Mouse (Mus musculus): ENCODE data around the gene Tbx10. TPM values are rescaled to one million over a fixed set of nuclear protein-coding genes. Genes with fewer than 3 reads are reported as not detected.
"Not testable (repeated sequence)": the region's sequence is repeated elsewhere in the genome, so short reads cannot be mapped to it uniquely, and the experiment has no call there.

The Tbx10 gene
- polyA plus RNA-seq, 1 experiment from 2014 or later: not detected

DNA sequence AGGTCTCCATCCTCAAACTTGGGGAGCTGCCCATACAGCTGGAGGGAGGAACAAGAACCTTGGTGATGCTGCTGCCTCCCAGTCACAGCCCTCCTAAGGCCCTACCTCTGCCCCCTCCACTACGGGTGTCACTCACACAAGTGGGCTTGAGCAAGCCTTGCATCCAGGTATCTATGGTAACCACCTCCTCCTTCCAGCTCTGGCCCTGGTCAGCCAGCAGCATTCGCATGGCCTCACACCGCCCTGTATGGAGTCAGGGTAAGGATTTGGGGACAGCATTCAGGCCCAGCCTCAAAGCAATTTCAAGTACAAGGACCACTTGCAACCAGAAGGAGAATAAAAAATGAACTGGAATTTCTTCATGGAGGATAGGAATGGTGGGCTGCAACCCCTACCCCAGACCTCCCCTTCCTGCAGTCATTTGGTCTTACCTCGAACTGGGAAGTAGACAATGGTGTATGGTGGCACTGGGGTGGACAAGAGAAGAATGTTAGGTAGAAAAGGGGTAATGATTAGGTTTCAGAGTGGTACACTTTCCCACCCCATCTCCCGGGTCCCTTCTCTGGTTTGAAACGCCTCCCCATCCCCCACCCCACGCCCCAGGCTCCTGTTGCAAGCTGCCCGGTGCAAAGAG lies 44.7 kb downstream of the Tbx10 start:
- not testable (repeated sequence) for H3K36me3 ChIP-seq (ENCODE audit: control insufficient read depth, insufficient read depth); H3K9me3 ChIP-seq (replicated peaks; ENCODE audit: control insufficient read depth, low read length); H3K27me3 ChIP-seq (ENCODE audit: control insufficient read depth, insufficient read depth, low read length)
- Histone ChIP-seq H3K9ac (ENCODE audit: low read length) (peak overlapping the region; percentile 89), H3K27ac (ENCODE audit: low read length) (peak overlapping the region; percentile 85), H3K4me1 (ENCODE audit: control insufficient read depth, insufficient read depth, low read length) (peaks cover 12% of the 10 kb centered on the region; the same call in 1 of the 2 replicates), H3K4me2 (ENCODE audit: low read depth, low read length) (peak overlapping the region; percentile 85), H3K4me3 (ENCODE audit: low read length) (peak overlapping the region; percentile 67)
- 0 out of 2 replicates have a peak, but pooled peaks have one; percentile 5 for ATAC-seq (replicated peaks; ENCODE audit: extremely low read depth, insufficient read depth, low FRiP score)
- WGBS: 29% methylated on average over 7 of the region's 8 CpGs

DNA sequence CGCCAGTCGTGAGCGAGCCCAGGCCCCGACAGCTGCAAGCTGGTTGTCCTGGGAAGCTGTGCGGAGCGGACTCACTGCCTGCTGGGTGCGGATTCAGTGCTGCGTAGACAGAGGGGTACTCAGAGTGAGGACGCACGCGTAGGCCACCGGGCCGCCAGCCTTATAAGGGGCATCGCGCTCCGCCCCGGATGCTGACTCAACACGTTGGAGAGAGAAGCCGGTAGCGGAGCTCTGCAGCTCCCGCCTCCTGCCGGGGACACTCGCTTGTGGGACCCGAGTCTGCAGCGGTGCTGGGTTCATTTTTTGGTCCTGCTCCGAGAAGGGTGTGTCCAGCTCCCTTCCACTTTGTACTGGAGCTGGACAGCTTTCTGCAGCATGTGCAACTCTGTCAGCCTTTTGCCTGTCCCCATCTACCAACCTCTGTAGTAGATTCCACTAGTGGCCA lies 45.3 kb downstream of the Tbx10 start, which contains the start of gene Gstp1:
Gene Gstp1, minus strand, starts transcription at position 198 of the 445 bp plus-strand sequence.
- Histone ChIP-seq H3K27me3 (ENCODE audit: control insufficient read depth, insufficient read depth, low read length) (no peaks in the 10 kb centered on the region), H3K4me3 (ENCODE audit: low read length) (peak within 1 kb of the TSS; percentile 67), H3K9me3 (replicated peaks; ENCODE audit: control insufficient read depth, low read length) (no peaks in the 10 kb centered on the region), H3K4me1 (ENCODE audit: control insufficient read depth, insufficient read depth, low read length) (peaks cover 12% of the 10 kb centered on the region; the same call in 1 of the 2 replicates), H3K9ac (ENCODE audit: low read length) (peak within 1 kb of the TSS; percentile 89), H3K36me3 (ENCODE audit: control insufficient read depth, insufficient read depth) (peaks cover 2% of the 10 kb centered on the region), H3K4me2 (ENCODE audit: low read depth, low read length) (peak within 1 kb of the TSS; percentile 85), H3K27ac (ENCODE audit: low read length) (peak within 1 kb of the TSS; percentile 85)
- WGBS: under 1% methylated on average over 26 of the region's 26 CpGs
- peak; percentile 93 for ATAC-seq (replicated peaks; ENCODE audit: extremely low read depth, insufficient read depth, low FRiP score)

DNA sequence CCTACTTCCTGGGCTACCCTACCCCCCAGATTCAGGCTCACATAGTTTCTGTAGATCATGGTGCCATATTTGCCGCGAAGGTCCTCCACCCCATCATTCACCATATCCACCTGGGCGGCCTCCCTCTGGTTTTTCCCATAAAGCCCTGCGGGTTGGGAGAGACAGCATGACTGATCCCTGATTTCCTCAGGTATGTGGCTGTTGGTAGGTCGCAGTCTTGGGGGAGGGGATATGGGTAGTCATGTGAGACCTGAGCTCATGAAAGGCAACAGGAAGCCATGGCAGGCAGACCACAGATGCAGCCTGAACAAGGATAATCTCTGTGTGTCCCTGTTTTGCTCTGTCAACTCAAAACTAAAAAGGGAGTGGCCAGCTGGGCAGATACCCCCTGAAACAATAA lies 48.4 kb downstream of the Tbx10 start:
- not testable (repeated sequence) for ATAC-seq (replicated peaks; ENCODE audit: extremely low read depth, insufficient read depth, low FRiP score); H3K36me3 ChIP-seq (ENCODE audit: control insufficient read depth, insufficient read depth)
- 84% methylated on average over 5 of the region's 5 CpGs for WGBS

GRCm38 (mm10) chr19:4041500-4041899 lies 48.9 kb downstream of the Tbx10 start:
- not testable (repeated sequence) for H3K4me2 ChIP-seq (ENCODE audit: low read depth, low read length); H3K4me3 ChIP-seq (ENCODE audit: low read length); ATAC-seq (replicated peaks; ENCODE audit: extremely low read depth, insufficient read depth, low FRiP score); H3K4me1 ChIP-seq (ENCODE audit: control insufficient read depth, insufficient read depth, low read length); H3K27me3 ChIP-seq (ENCODE audit: control insufficient read depth, insufficient read depth, low read length); H3K36me3 ChIP-seq (ENCODE audit: control insufficient read depth, insufficient read depth); H3K27ac ChIP-seq (ENCODE audit: low read length); H3K9ac ChIP-seq (ENCODE audit: low read length); H3K9me3 ChIP-seq (replicated peaks; ENCODE audit: control insufficient read depth, low read length)
- WGBS: 77% methylated on average over 3 of the region's 4 CpGs

More for the DNA sequence above, 48.4 kb downstream of the Tbx10 start:
- not testable (repeated sequence) for H3K9ac ChIP-seq (ENCODE audit: low read length); H3K27ac ChIP-seq (ENCODE audit: low read length); H3K4me3 ChIP-seq (ENCODE audit: low read length); H3K27me3 ChIP-seq (ENCODE audit: control insufficient read depth, insufficient read depth, low read length); H3K9me3 ChIP-seq (replicated peaks; ENCODE audit: control insufficient read depth, low read length); H3K4me2 ChIP-seq (ENCODE audit: low read depth, low read length)
- H3K4me1 ChIP-seq (ENCODE audit: control insufficient read depth, insufficient read depth, low read length): peaks cover 12% of the 10 kb centered on the region; the same call in 1 of the 2 replicates

DNA sequence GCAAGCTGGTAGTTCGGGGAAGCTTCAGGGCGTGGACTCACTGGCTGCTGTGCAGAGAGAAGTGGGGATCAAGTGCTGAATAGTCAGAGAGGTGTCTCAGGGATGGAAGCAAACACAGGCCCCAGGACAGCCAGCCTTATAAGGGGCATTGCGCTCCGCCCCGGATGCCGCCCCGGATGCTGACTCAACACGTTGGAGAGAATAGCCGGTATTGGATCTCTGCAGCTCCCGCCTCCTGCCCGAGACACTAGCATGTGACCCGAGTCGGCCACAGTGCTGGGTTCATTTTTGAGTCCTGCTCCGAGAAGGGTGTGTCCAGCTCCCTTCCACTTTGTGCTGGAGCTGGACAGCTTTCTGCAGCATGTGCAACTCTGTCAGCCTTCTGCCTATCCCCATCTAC lies 49.6 kb downstream of the Tbx10 start:
- no peaks in the 10 kb centered on the region for H3K27me3 ChIP-seq (ENCODE audit: control insufficient read depth, insufficient read depth, low read length)
- WGBS: 61% methylated on average over 14 of the region's 14 CpGs
- H3K36me3 ChIP-seq (ENCODE audit: control insufficient read depth, insufficient read depth): no peaks in the 10 kb centered on the region
- no peak overlapping the region for H3K9ac ChIP-seq (ENCODE audit: low read length)
- H3K9me3 ChIP-seq (replicated peaks; ENCODE audit: control insufficient read depth, low read length): no peaks in the 10 kb centered on the region
- H3K4me1 ChIP-seq (ENCODE audit: control insufficient read depth, insufficient read depth, low read length): peaks cover 9% of the 10 kb centered on the region; the same call in 1 of the 2 replicates
- H3K27ac ChIP-seq (ENCODE audit: low read length): no peak overlapping the region
- H3K4me3 ChIP-seq (ENCODE audit: low read length): no peak overlapping the region
- ATAC-seq (replicated peaks; ENCODE audit: extremely low read depth, insufficient read depth, low FRiP score): no peak
- H3K4me2 ChIP-seq (ENCODE audit: low read depth, low read length): peak overlapping the region; percentile 24; the same call in 1 of the 2 replicates

DNA sequence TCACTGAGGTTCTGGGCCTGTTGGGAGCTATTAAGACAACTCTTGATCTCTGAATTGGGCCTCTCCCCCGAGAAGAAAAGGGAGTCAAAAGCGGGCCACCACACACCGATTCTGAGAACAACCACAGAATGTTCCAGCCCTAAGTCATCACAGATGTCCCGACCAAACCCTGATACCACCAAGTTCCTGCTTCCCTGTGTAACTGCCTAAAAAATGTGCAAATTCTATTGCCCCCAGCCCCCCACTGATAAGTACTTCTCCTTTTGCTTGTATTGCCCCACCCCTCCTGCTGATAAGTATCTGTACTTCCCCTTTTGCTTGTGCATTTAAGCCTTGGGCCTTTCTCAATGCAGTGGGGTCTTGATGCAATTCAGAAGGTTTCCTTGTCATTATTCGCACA lies 51.6 kb downstream of the Tbx10 start:
- WGBS: 78% methylated on average over 5 of the region's 5 CpGs
- H3K9me3 ChIP-seq (replicated peaks; ENCODE audit: control insufficient read depth, low read length); H3K9ac ChIP-seq (ENCODE audit: low read length); H3K27me3 ChIP-seq (ENCODE audit: control insufficient read depth, insufficient read depth, low read length); H3K4me1 ChIP-seq (ENCODE audit: control insufficient read depth, insufficient read depth, low read length); H3K4me3 ChIP-seq (ENCODE audit: low read length); ATAC-seq (replicated peaks; ENCODE audit: extremely low read depth, insufficient read depth, low FRiP score); H3K27ac ChIP-seq (ENCODE audit: low read length); H3K4me2 ChIP-seq (ENCODE audit: low read depth, low read length); H3K36me3 ChIP-seq (ENCODE audit: control insufficient read depth, insufficient read depth): not testable (repeated sequence)

GRCm38 (mm10) chr19:4045966-4046865 lies 53.7 kb downstream of the Tbx10 start, which contains the start of gene Gstp2:
Gstp2 (minus strand) TSS chr19:4046023.
- ATAC-seq (replicated peaks; ENCODE audit: extremely low read depth, insufficient read depth, low FRiP score): peak; percentile 46
- Histone ChIP-seq H3K4me2 (ENCODE audit: low read depth, low read length) (peak within 1 kb of the TSS; percentile 27), H3K9ac (ENCODE audit: low read length) (no peak within 1 kb of the TSS), H3K27me3 (ENCODE audit: control insufficient read depth, insufficient read depth, low read length) (no peaks in the 10 kb centered on the region), H3K9me3 (replicated peaks; ENCODE audit: control insufficient read depth, low read length) (no peaks in the 10 kb centered on the region), H3K4me3 (ENCODE audit: low read length) (no peak within 1 kb of the TSS), H3K4me1 (ENCODE audit: control insufficient read depth, insufficient read depth, low read length) (peaks cover 2% of the 10 kb centered on the region; the same call in 1 of the 2 replicates), H3K27ac (ENCODE audit: low read length) (no peak within 1 kb of the TSS), H3K36me3 (ENCODE audit: control insufficient read depth, insufficient read depth) (no peaks in the 10 kb centered on the region)
- WGBS: 37% methylated on average over 16 of the region's 16 CpGs

GRCm38 (mm10) chr19:4046866-4047254 lies 54.3 kb downstream of the Tbx10 start:
- WGBS: 80% methylated on average over 8 of the region's 8 CpGs
- ATAC-seq (replicated peaks; ENCODE audit: extremely low read depth, insufficient read depth, low FRiP score): no peak

GRCm38 (mm10) chr19:4047859-4048258 lies 55.3 kb downstream of the Tbx10 start:
- ATAC-seq (replicated peaks; ENCODE audit: extremely low read depth, insufficient read depth, low FRiP score): no peak
- no peaks in the 10 kb centered on the region for H3K36me3 ChIP-seq (ENCODE audit: control insufficient read depth, insufficient read depth)
- H3K9ac ChIP-seq (ENCODE audit: low read length): no peak overlapping the region
- no peak overlapping the region for H3K27ac ChIP-seq (ENCODE audit: low read length)
- no peak overlapping the region for H3K4me2 ChIP-seq (ENCODE audit: low read depth, low read length)
- WGBS: 17% methylated on average over 4 of the region's 4 CpGs
- H3K4me1 ChIP-seq (ENCODE audit: control insufficient read depth, insufficient read depth, low read length): peaks cover 2% of the 10 kb centered on the region; the same call in 1 of the 2 replicates
- H3K4me3 ChIP-seq (ENCODE audit: low read length): no peak overlapping the region
- no peaks in the 10 kb centered on the region for H3K9me3 ChIP-seq (replicated peaks; ENCODE audit: control insufficient read depth, low read length)
- H3K27me3 ChIP-seq (ENCODE audit: control insufficient read depth, insufficient read depth, low read length): no peaks in the 10 kb centered on the region

More at GRCm38 (mm10) chr19:4046866-4047254, 54.3 kb downstream of the Tbx10 start:
- Histone ChIP-seq H3K4me3 (ENCODE audit: low read length) (no peak overlapping the region), H3K27ac (ENCODE audit: low read length) (no peak overlapping the region), H3K36me3 (ENCODE audit: control insufficient read depth, insufficient read depth) (no peaks in the 10 kb centered on the region), H3K9me3 (replicated peaks; ENCODE audit: control insufficient read depth, low read length) (no peaks in the 10 kb centered on the region), H3K4me2 (ENCODE audit: low read depth, low read length) (no peak overlapping the region), H3K4me1 (ENCODE audit: control insufficient read depth, insufficient read depth, low read length) (peaks cover 2% of the 10 kb centered on the region; the same call in 1 of the 2 replicates), H3K9ac (ENCODE audit: low read length) (no peak overlapping the region), H3K27me3 (ENCODE audit: control insufficient read depth, insufficient read depth, low read length) (no peaks in the 10 kb centered on the region)

Measured in heart, embryonic 16.5 days (tissue).